Mouse (Mus musculus) spleen, adult 10 weeks (tissue): ENCODE results near the gene Paf1. TPM values are rescaled to one million over a fixed set of nuclear protein-coding genes. Genes with fewer than 3 reads are reported as not detected.

Source experiments
- polyA plus RNA-seq: library from polyadenylated mRNA; stranded (reverse); fragments of 350-450 nt; fragmentation: Illumina TruSeq; extraction: RNeasy Lipid Tissue Mini Kit (QIAGEN cat#74804); gene quantifications from one replicate; pipeline ENCODE4 v1.2.3, GENCODE M21; 2015; ENCODE audit warnings: low replicate concordance; ENCODE audit not compliant: insufficient read depth

The Paf1 gene
- polyA plus RNA-seq: 170 TPM

GRCm38 (mm10) chr7:28392429-28393271 is at the start of gene Paf1, which contains the start of gene Med29:
TSS of gene Paf1 (plus strand) at chr7:28392951.
TSS of gene Med29 (minus strand) at chr7:28392708.

DNA sequence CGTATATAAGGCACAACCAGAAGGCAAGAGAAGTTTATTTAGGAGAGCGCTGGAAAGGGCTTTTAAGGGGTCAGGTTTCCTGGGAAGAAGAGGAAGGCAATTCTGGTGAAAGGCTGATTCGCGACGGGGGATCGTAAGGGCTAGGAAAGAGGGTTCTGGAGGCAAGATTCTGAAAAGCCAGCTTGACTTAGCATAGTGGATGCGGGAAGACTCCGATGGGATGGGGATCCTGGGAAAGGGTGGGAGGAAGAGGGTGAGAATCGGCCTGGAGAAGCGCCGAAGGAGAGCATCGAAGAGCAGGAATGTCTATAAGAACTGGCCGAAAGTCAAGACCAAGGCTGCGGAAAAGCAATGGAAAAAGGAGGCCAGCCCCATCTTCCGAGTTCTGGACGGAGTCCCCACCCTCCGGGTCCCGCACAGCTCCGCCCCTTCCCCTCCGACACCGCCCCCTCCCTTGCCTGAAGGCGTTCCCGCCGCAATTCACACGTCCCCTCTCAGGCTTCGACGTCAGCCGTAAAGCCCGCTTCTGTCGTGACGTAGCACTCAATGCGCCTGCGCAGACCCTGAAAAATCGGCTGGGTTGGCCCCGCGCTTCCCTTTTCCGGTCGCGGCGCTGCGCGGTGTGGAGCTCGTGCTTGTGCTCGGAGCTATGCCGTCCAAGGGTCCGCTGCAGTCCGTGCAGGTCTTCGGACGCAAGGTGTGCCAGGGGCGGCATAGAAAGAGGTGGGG is 42.4 kb upstream of the Paf1 start, which contains the start of gene Rps16:
Rps16 (plus strand) TSS at position 498 of the 729 bp plus-strand sequence.

GRCm38 (mm10) chr7:28372251-28373108 is 20.3 kb upstream of the Paf1 start, which contains the start of gene Plekhg2:
TSS of gene Plekhg2 (minus strand) at chr7:28372599.

GRCm38 (mm10) chr7:28380237-28381016 is 12.3 kb upstream of the Paf1 start, which contains the start of gene Zfp36:
TSS of gene Zfp36 (minus strand) at chr7:28380253.

GRCm38 (mm10) chr7:28436932-28437570 is 44.3 kb downstream of the Paf1 start, which contains the start of gene Gmfg:
TSS of gene Gmfg (plus strand) at chr7:28437447.

Other genes with a start within 250 kb of the Paf1 start
- gene Fbl, start 223.2 kb upstream of the Paf1 start, polyA plus RNA-seq: 101 TPM
- 2.8 TPM for gene Dyrk1b, start 213.5 kb upstream of the Paf1 start, polyA plus RNA-seq
- gene Eid2, start 125.1 kb upstream of the Paf1 start, polyA plus RNA-seq: 4.0 TPM
- 6.2 TPM for gene Eid2b, start 115.2 kb upstream of the Paf1 start, polyA plus RNA-seq
- gene Selenov, start 101.8 kb upstream of the Paf1 start, polyA plus RNA-seq: not detected
- gene Dll3, start 90.7 kb upstream of the Paf1 start, polyA plus RNA-seq: not detected
- 17.4 TPM for gene Timm50, start 80.9 kb upstream of the Paf1 start, polyA plus RNA-seq
- 76.8 TPM for gene Supt5, start 54.2 kb upstream of the Paf1 start, polyA plus RNA-seq
- gene Rps16, start 42.3 kb upstream of the Paf1 start, polyA plus RNA-seq: 2,610 TPM
- gene Plekhg2, start 20.4 kb upstream of the Paf1 start, polyA plus RNA-seq: 62.1 TPM
- 93.6 TPM for gene Zfp36, start 12.7 kb upstream of the Paf1 start, polyA plus RNA-seq
- gene Med29, start 243 bp upstream of the Paf1 start, polyA plus RNA-seq: 6.7 TPM
- 376 TPM for gene Gmfg, start 44.5 kb downstream of the Paf1 start, polyA plus RNA-seq
- gene Lrfn1, start 59.0 kb downstream of the Paf1 start, polyA plus RNA-seq: 0.29 TPM
- gene Ifnl2, start 117.5 kb downstream of the Paf1 start, polyA plus RNA-seq: not detected
- gene Ifnl3, start 129.9 kb downstream of the Paf1 start, polyA plus RNA-seq: not detected
- 0.75 TPM for gene Sycn, start 147.9 kb downstream of the Paf1 start, polyA plus RNA-seq
- 0.25 TPM for gene Nccrp1, start 154.3 kb downstream of the Paf1 start, polyA plus RNA-seq
- 11.7 TPM for gene Samd4b, start 205.2 kb downstream of the Paf1 start, polyA plus RNA-seq
- 4.7 TPM for gene Pak4, start 205.2 kb downstream of the Paf1 start, polyA plus RNA-seq
- not detected for gene Acp7, start 238.4 kb downstream of the Paf1 start, polyA plus RNA-seq